Mouse (Mus musculus): ENCODE results near the gene Wnt6.

GRCm38 (mm10) chr1:74833255-74833654, 61.6 kb downstream of the Wnt6 start:
- TF ChIP-seq CTCF (IDR thresholded peaks at IDR 0.05; ENCODE audit: low read depth), result no peak
- TF ChIP-seq EP300 (IDR thresholded peaks at IDR 0.05; ENCODE audit: low read depth), result no peak

Data from liver, postnatal 0 days (tissue).